Mouse (Mus musculus) intestine, postnatal 0 days (tissue): Measurements from ENCODE around the gene Ccdc107. TPM values are rescaled to one million over a fixed set of nuclear protein-coding genes. Genes with fewer than 3 reads are reported as not detected.

Experiments used
- ATAC-seq: fragments of 200-750 bp; cut with Nextera tagmentation; 2 replicates; pipeline ENCODE4 v1.8.0; 2017; ENCODE audit warnings: mild to moderate bottlenecking, moderate TSS enrichment, moderate library complexity
- H3K27ac ChIP-seq: fragments of 300-500 bp; sonication (generic); 2 replicates; pipeline ENCODE4 v1.5.1; 2014; ENCODE audit warnings: mild to moderate bottlenecking, low read depth, low read length, moderate library complexity
- H3K27me3 ChIP-seq: fragments of 300-500 bp; sonication (generic); replicated peaks from 2 replicates; pipeline ENCODE4 v1.6.1; 2014; ENCODE audit warnings: low read length, mixed read lengths; ENCODE audit not compliant: control insufficient read depth, insufficient read depth
- H3K36me3 ChIP-seq: fragments of 300-500 bp; sonication (generic); 2 replicates; pipeline ENCODE4 v1.6.1; 2014; ENCODE audit warnings: mild to moderate bottlenecking, moderate library complexity; ENCODE audit not compliant: control insufficient read depth, insufficient read depth
- H3K4me1 ChIP-seq: fragments of 300-500 bp; sonication (generic); replicated peaks from 2 replicates; pipeline ENCODE4 v1.6.1; 2014; ENCODE audit warnings: antibody characterized with exemption, low read length, mixed read lengths; ENCODE audit not compliant: control insufficient read depth, insufficient read depth
- H3K4me2 ChIP-seq: fragments of 300-500 bp; sonication (generic); replicated peaks from 2 replicates; pipeline ENCODE4 v1.6.1; 2014; ENCODE audit warnings: low read depth, mild to moderate bottlenecking, moderate library complexity
- H3K4me3 ChIP-seq: fragments of 300-500 bp; sonication (generic); 2 replicates; pipeline ENCODE4 v1.5.1; 2014; ENCODE audit warnings: low read depth, low read length
- H3K9ac ChIP-seq: fragments of 300-500 bp; sonication (generic); 2 replicates; pipeline ENCODE4 v1.6.1; 2014; ENCODE audit warnings: mild to moderate bottlenecking, low read depth, low read length
- H3K9me3 ChIP-seq: fragments of 300-500 bp; sonication (generic); 2 replicates; pipeline ENCODE4 v1.6.1; 2016; ENCODE audit warnings: mixed run types; ENCODE audit not compliant: control insufficient read depth
- CTCF ChIP-seq: sonication (generic); IDR thresholded peaks from 2 replicates; pipeline ENCODE4 v1.5.1; 2016; ENCODE audit warnings: low read depth, mild to moderate bottlenecking, control low read depth, antibody characterized with exemption, moderate library complexity
- WGBS: fragments of 180-500 bp; shearing (Covaris S2); extraction: QIAGEN DNeasy Blood & Tissue Kit; methylation state at CpG from one replicate; pipeline ENCODE4 v1.1.7; 2014; 5-methylcytosine and 5-hydroxymethylcytosine counted together
- polyA plus RNA-seq: library from polyadenylated mRNA; unstranded; fragments of >200 nt; fragmentation: Nextera tagmentation; extraction: Ambion mirVana; gene quantifications from 2 replicates; pipeline ENCODE4 v1.2.1, GENCODE M21; 2015

The Ccdc107 gene
- polyA plus RNA-seq, 1 experiment from 2014 or later, result 79.8 TPM

DNA sequence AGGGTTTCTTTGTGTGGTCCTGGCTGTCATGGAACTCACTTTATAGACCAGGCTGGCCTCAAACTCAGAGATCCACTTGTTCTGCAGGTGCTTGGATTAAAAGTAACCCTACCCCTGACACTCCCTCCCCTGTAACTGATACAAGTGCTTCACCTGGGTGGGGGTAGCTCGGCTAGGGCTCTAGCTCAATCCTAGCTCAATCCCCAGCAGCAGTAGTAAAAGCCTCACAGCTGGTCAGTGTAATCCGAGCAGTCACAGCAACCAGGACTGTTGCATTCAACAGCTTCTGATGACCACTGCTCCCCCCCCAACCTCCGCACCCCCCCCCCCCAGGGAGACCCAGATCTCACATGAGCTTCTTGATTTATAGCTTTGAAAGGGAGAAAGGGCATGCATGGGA lies 49.3 kb downstream of the Ccdc107 start:
- H3K36me3 ChIP-seq, result peaks cover 94% of the 10 kb centered on the region
- H3K9ac ChIP-seq, result no peak overlapping the region
- no peak for ATAC-seq
- no peak for TF ChIP-seq CTCF
- H3K4me2 ChIP-seq, result no peak overlapping the region
- H3K9me3 ChIP-seq, result no peaks in the 10 kb centered on the region
- no peak overlapping the region for H3K27ac ChIP-seq
- H3K4me3 ChIP-seq, result no peak overlapping the region
- WGBS, result 80% methylated on average over 3 of the region's 3 CpGs
- H3K4me1 ChIP-seq, result no peaks in the 10 kb centered on the region
- no peaks in the 10 kb centered on the region for H3K27me3 ChIP-seq

Other genes with a start within 250 kb of the Ccdc107 start
- gene Atp8b5, start 225.7 kb upstream of the Ccdc107 start, polyA plus RNA-seq, result 1.0 and 1.1 TPM in 2 replicates
- gene Rusc2, start 110.9 kb upstream of the Ccdc107 start, polyA plus RNA-seq, result 11.9 and 12.1 TPM in 2 replicates
- 0.16 TPM in 1 of 2 replicates, not detected in the other for gene Fam166b, start 63.8 kb upstream of the Ccdc107 start, polyA plus RNA-seq
- 4.6 and 4.7 TPM in 2 replicates for gene Tesk1, start 51.0 kb upstream of the Ccdc107 start, polyA plus RNA-seq
- gene Cd72, start 38.3 kb upstream of the Ccdc107 start, polyA plus RNA-seq, result 3.2 and 3.7 TPM in 2 replicates
- not detected in 2 replicates for gene Sit1, start 9.2 kb upstream of the Ccdc107 start, polyA plus RNA-seq
- 10.3 and 12.3 TPM in 2 replicates for gene Arhgef39, start 6.8 kb downstream of the Ccdc107 start, polyA plus RNA-seq
- gene Car9, start 14.1 kb downstream of the Ccdc107 start, polyA plus RNA-seq, result 4.8 and 5.4 TPM in 2 replicates
- gene Tpm2, start 30.9 kb downstream of the Ccdc107 start, polyA plus RNA-seq, result 928 and 1,046 TPM in 2 replicates
- gene Creb3, start 69.4 kb downstream of the Ccdc107 start, polyA plus RNA-seq, result 102 and 114 TPM in 2 replicates
- 41.6 and 47.7 TPM in 2 replicates for gene Tln1, start 69.8 kb downstream of the Ccdc107 start, polyA plus RNA-seq
- gene Rgp1, start 85.8 kb downstream of the Ccdc107 start, polyA plus RNA-seq, result 11.3 and 13.0 TPM in 2 replicates
- gene Gba2, start 86.0 kb downstream of the Ccdc107 start, polyA plus RNA-seq, result 5.2 and 5.3 TPM in 2 replicates
- gene Msmp, start 91.6 kb downstream of the Ccdc107 start, polyA plus RNA-seq, result not detected in 2 replicates
- gene Npr2, start 139.0 kb downstream of the Ccdc107 start, polyA plus RNA-seq, result 3.5 and 4.1 TPM in 2 replicates
- gene Spag8, start 160.7 kb downstream of the Ccdc107 start, polyA plus RNA-seq, result 0.08 and 0.22 TPM in 2 replicates
- 270 and 305 TPM in 2 replicates for gene Hint2, start 163.6 kb downstream of the Ccdc107 start, polyA plus RNA-seq
- 1.6 and 1.9 TPM in 2 replicates for gene Tmem8b, start 176.1 kb downstream of the Ccdc107 start, polyA plus RNA-seq
- 6.0 and 6.7 TPM in 2 replicates for gene Fam221b, start 176.2 kb downstream of the Ccdc107 start, polyA plus RNA-seq
- gene Olfr70, start 207.9 kb downstream of the Ccdc107 start, polyA plus RNA-seq, result not detected in 2 replicates
- gene Olfr71, start 217.4 kb downstream of the Ccdc107 start, polyA plus RNA-seq, result not detected in 2 replicates
- 1.6 and 2.1 TPM in 2 replicates for gene Hrct1, start 234.3 kb downstream of the Ccdc107 start, polyA plus RNA-seq
- 0.47 and 0.51 TPM in 2 replicates for gene Spaar, start 237.1 kb downstream of the Ccdc107 start, polyA plus RNA-seq